Mouse (Mus musculus) c-Kit-positive CD71-negative TER-119-negative erythroid progenitor cells, embryonic 14.5 days (primary cell): ENCODE measurements around the gene Phrf1.

ENCODE experiments used
- DNase-seq: peaks from one replicate; pipeline ENCODE4 v3.0.0-alpha.2; 2013; ENCODE audit warnings: low read depth

Phrf1 gene

GRCm38 (mm10) chr7:141228279-141229067 is at the start of gene Phrf1:
Phrf1 (plus strand) TSS chr7:141228784.
- peak; percentile 72 for DNase-seq

- no peak for DNase-seq
Observed at GRCm38 (mm10) chr7:141188194-141188593, 40.4 kb upstream of the Phrf1 start.

DNA sequence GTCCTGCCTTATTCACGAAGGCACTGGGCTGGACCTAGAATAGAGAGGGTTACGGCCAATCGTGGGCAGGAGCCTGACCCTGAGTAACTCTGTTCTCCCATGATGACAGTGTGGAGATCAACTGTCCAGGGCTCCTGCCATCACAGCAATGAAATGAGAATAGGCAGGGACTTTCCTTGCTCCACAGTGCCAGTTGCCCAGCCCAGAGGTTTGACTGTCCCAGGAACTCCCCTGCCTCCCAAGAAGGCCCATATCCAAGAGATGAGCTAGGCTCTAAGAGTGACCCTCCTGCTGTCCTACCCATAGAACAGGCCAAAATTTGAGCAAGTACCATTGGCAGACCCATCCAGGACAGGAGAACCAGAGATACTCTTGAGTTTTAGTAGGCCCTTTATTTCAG is 39.9 kb upstream of the Phrf1 start:
- DNase-seq = no peak

GRCm38 (mm10) chr7:141190220-141190619 is 38.4 kb upstream of the Phrf1 start:
- no peak for DNase-seq

GRCm38 (mm10) chr7:141191036-141191435 is 37.5 kb upstream of the Phrf1 start:
- DNase-seq = no peak

DNA sequence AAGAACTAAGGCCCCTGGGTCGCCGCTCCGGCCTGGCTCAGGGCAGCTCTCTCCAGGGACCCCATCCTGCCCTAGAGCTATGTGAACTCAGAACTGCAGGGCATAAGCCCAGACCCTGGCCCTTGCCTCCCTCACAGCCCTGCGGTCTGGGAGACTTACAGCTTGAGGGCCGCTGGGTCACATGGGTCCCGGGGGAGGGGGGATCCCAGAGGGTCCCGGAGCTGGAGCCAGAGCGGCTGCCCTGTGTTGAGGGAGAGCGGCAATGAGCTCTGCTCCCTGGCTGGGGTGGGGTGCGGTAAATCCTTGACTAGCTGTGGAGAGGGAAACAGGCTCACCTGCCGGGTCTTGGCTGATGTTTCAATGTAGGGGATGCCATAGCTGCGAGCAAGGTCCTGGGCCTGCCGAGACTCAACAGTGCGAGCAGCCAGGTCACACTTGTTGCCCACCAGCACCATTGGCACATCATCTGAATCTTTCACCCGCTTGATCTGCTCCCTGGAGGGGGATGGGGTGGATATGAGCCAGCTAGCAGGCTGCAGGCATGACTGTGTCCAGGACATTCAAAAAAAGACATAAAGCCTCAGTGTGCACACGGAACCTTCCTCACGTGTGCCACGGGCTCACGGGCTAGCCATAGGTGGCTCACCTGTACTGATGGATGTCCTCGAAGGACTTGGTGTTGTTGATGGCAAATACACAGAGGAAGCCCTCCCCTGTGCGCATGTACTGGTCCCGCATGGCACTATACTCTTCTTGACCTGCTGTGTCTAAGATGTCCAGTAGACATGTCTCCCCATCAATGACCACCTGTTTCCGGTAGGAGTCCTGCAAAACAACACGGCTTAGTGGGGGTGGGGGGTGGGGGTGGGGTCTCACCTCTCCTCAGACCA is 36.5 kb upstream of the Phrf1 start:
- no peak for DNase-seq

- DNase-seq = no peak
Observed at GRCm38 (mm10) chr7:141192776-141193347, 35.7 kb upstream of the Phrf1 start.

DNA sequence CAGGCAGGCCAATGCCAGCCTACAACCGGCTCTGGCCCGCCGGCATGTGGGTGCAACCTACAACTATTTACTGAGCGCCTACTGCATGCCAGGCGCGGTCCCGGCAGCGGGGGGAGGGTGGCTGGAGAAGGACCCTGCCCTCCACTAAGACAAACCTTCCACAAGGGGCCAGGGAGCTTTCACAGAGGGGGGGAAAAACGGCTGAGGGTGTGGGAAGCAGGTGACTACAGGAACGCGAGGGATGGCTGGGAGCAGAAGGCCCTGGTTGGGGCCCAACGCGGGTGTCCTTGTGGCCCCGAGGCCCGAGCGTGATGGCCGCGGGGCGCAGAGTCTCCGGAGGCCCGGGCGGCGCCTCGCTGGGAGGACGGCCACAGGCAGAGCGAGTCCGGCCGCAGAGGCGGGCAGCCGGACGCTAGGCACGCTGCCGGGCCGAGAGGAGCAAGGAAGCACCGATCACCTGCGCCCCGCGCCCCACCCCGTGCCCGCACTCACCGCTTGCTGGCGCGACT is 35.2 kb upstream of the Phrf1 start:
- no peak for DNase-seq

DNA sequence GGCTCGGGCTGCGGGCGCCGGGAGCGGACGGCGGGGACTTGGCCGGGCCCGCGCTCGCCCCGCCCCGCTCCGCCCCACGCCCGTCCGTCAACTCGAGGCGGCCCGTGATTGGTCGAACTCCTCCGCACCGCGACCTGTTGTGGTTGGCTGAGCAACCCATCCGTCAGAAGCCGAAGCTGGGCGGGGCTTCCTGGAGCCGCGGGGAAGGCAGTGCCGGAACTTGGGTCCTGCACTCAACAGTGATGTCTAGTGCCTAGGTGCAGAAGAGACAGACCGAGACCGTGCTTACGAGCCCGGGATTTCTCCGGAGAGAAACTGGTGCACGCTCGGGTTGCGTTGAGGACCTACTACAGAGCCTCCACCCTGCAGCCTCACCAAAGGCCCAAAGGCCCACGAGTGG is 34.6 kb upstream of the Phrf1 start, which contains the start of the genes Hras and Lrrc56:
TSS of gene Hras (minus strand) at position 58 of the 400 bp plus-strand sequence.
TSS of gene Lrrc56 (plus strand) at position 210 of the 400 bp plus-strand sequence.
- DNase-seq = peak; percentile 97

DNA sequence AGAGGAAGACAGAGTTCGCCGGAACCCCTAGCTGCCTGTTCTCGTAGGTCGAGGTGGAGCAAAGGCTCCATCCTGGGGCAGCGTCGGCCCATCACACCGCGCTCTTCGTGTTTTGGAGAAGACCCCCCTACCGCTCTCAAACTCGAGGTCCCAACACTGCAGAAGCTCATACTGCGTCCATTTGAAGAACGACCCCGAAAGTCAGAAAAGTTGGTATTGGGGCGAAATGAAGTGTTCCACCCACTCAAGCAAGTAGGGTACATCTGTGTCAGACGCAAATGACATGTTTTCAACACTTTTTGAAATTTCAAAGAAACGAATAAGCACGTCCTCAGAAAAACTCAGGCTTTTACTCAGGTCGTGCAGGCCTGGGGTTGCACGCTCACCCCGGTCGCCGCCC is 34.2 kb upstream of the Phrf1 start:
- DNase-seq = no peak

DNA sequence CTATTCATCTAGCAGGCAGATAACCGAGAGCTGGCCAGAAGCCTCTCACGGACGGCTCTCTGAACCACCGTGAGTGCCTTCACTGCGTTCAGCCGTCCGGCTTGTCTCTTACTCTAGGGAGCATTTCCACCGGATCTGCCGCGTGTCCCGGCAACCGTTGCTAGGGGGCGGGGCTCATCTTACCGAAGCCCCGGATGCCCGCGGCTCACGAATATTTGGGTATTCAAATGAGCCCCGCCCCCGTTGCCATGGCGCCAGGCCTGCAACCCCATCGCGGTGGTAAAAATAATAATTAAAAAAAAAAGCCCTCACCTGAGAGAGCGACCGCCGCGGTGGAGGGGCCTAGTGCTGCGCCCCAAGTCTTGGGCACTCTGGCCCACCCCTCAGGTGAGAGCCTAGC is 33.8 kb upstream of the Phrf1 start:
- DNase-seq = peak; percentile 83

DNA sequence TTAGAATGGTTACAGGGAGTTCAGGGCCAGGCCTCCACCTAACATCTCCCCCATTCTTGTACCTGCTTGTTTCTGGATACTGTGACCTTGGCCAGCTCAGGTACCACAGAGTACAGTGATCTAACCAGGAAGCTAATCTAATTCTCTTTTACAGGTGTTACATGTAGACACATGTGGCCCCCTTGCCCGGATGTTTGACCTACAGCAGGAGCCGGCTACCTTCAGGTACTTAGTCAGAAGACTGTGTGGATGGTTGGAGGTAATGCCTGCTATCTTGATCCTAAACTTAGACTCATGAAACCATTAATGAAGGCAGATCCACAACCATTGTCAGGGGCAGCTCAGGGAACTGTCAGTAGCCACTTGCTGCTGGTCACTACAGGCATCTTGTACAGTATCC is 32.8 kb upstream of the Phrf1 start:
- no peak for DNase-seq

DNA sequence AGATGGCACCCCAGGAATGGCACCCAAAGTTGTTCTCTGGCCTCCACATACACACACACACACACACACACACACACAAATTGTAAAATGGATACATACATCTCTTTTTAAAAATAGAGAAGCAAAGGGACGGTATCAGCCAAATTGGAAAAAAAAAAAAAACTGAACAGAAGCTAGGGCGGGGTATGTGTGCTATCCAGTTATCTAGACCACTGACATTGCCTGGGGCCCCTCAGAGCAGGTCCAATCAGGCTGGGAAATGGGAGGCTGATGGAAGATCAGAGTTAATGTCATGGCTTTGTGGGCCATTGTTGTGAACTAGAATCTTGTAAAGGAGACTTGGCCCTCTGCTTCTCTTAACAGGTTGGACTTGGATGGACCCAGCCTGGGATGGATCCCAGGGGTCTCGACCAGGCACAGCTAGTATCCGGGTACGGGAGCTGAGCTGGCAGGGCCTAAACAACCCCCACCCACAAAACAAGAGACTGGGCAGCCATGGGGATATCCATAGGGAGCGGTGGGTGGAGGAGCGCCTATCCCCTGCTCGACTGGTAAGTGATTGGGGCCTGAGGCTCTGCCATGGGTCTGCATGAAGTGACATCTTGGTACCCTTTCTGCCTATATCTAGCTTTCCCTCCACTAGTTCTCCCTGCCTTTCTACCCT is 31.8 kb upstream of the Phrf1 start:
- DNase-seq = no peak

DNA sequence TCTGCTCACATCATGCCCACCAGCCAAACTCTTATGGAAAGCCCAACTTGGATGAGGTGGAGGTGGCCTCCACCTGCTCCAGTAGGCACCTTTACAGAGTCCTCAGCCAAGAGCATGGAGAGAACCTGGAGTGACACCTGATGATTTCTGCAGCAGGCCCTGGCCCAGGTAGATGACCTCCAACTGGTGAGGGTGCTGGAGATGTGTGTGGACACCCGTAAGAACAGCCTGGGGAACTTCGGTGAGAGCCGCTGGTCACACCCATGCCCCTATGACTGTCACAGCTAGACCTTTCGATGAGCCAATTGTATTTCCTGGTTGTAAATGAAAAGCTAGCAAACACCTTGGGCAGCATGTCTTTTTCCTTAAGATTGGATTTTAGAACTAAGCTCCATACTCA is 30.5 kb upstream of the Phrf1 start:
- DNase-seq = no peak

GRCm38 (mm10) chr7:141204546-141204945 is 24.0 kb upstream of the Phrf1 start:
- DNase-seq = no peak

DNA sequence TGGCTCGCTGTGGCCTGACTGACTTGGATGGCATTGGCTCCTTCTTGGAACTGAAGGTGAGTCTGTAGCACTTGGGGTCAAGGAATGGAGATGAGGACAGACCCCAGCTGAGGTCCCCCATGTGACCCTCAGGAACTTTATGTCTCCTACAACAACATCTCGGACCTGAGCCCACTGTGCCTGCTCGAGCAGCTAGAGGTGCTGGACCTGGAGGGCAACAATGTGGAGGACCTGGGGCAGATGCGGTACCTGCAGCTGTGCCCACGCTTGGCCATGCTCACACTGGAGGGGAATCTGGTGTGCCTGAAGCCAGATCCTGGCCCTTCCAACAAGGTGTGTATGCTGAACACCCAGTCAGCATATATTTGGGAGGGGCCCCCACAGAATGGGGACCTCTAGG is 23.1 kb upstream of the Phrf1 start:
- no peak for DNase-seq

DNA sequence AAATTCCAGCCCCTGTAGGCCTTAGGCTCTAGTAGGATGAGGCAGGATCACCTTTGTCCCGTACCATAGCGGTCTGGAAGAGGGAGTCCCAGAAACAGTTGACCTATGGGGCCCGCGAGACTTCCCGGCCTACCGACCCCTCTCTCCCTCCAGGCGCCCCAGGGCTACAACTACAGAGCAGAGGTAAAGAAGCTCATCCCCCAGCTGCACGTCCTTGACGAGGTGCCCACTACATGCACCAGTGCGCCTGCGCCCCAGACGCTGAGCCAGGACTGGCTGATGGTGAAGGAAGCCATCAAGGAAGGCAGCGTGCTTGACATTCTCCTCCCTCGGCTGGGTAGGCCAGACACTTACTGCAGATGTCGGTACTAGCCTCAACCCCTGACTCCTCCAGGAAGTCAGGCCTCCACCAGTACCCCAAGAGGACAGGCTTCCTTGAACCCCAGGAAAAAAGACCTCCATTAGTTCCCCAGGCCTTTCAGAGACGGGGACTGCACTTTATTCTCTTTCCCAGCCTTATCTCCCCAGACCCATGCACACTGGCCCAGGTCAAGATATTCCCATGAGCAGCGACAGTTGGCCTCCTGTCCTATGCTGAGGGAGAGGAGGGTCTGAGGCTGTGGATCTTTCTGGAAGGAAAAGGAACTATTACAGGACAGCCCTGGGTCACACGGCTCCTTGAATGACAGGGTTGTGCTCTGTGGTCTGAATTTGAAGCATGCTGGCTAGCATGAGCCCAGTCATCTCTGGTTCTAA is 22.2 kb upstream of the Phrf1 start:
- no peak for DNase-seq

DNA sequence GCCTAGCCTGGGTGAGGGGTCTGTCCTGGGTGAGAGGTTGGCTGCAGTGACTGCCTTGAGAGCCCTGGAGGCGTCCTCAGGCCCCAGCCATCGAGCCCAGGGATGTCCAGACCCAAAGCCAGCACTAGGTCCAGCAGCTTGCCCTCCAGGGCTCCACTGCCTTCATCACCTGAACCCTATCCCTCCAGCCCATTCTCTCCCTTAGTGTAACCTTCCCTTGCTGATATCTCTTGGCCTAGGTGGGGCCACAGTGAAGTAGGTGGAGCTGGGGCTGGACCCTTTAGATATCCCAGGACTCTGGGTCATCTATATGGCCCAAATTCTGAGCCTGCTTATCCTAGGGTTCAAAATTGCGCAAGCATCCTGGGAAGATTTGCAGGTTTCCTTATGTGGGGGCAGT is 19.1 kb upstream of the Phrf1 start:
- no peak for DNase-seq

GRCm38 (mm10) chr7:141210137-141210536 is 18.4 kb upstream of the Phrf1 start:
- DNase-seq = no peak

- DNase-seq = no peak
Observed at GRCm38 (mm10) chr7:141210606-141211131, 17.9 kb upstream of the Phrf1 start.

DNA sequence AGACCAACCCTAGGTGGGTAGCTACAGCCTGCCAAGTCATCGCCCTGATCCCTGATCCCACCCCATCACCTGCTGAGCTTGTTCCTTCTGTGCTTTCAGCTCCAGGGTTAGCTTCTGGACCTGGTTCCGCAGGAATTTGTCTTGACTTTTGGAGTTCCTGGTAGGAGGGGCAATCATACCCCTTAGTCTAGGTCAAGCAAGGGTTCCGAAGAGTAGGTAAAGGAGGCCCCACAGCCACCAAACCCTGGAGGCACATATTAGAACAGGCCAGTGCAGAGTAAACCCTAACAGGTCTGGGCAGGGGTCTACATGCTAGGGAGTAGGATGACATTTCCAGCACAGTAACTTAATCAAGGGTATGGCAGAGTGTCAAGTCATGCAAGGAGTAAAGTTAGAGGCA is 15.5 kb upstream of the Phrf1 start:
- no peak for DNase-seq
